Mouse (Mus musculus): ENCODE measurements around the gene Zfp846. TPM values are rescaled to one million over a fixed set of nuclear protein-coding genes. Genes with fewer than 3 reads are reported as not detected.

Gene Zfp846
- total and polyA plus RNA-seq, 3 experiments: 10.2 to 11.2 TPM; not detected in 1

- DNase-seq (ENCODE audit: low read depth, low spot score): peak; percentile 100
- H3K4me3 ChIP-seq (ENCODE audit: control insufficient read depth in 1 of 2, insufficient read depth in 1 of 2, low read depth in 2 of 2, low read length in 2 of 2): peak within 1 kb of the TSS; percentile 83 to 93
- peak within 1 kb of the TSS; percentile 83 for H3K27ac ChIP-seq (ENCODE audit: control insufficient read depth, low read depth, low read length)
- H3K9ac ChIP-seq (ENCODE audit: control insufficient read depth, low read depth, low read length, poor library complexity, severe bottlenecking): peak within 1 kb of the TSS; percentile 80
- TF ChIP-seq UBTF (IDR thresholded peaks at IDR 0.05; ENCODE audit: borderline replicate concordance, insufficient read depth, low read depth, low read length) (0 out of 2 replicates have a peak, but pooled peaks have one; percentile 26), TBP (IDR thresholded peaks at IDR 0.05; ENCODE audit: low read depth, low read length) (peak; percentile 95), ELF1 (IDR thresholded peaks at IDR 0.05; ENCODE audit: low read depth, low read length) (no peak), POLR2AphosphoS5 (IDR thresholded peaks at IDR 0.05; ENCODE audit: borderline replicate concordance, low read depth, low read length) (peak; percentile 83; the same call in 1 of the 2 replicates), GATA1 (IDR thresholded peaks at IDR 0.05; ENCODE audit: low read depth, low read length) (peak; percentile 9; the same call in 1 of the 2 replicates), KAT2A (conservative IDR thresholded peaks at IDR 0.05; ENCODE audit: low read depth, low read length) (no peak), POLR2A (IDR thresholded peaks at IDR 0.05; ENCODE audit: control insufficient read depth in 1 of 2, insufficient read depth in 1 of 2, low read depth in 1 of 2, low read length in 2 of 2, poor library complexity in 1 of 2) (peak; percentile 96 to 100)
- H3K9me3 ChIP-seq (replicated peaks; ENCODE audit: insufficient read depth, low read length): no peaks in the 10 kb centered on the region
- H3K27me3 ChIP-seq (ENCODE audit: control insufficient read depth in 1 of 2, insufficient read depth in 2 of 2, low read length in 2 of 2): no peaks in the 10 kb centered on the region
- H3K4me1 ChIP-seq (ENCODE audit: control insufficient read depth in 1 of 2, insufficient read depth in 2 of 2, low read length in 2 of 2): peaks cover 3 to 16% of the 10 kb centered on the region in 2 experiments
- H3K79me2 ChIP-seq (ENCODE audit: control insufficient read depth, insufficient read depth, low read length, poor library complexity): peaks cover 63% of the 10 kb centered on the region
- H3K36me3 ChIP-seq (ENCODE audit: control insufficient read depth in 1 of 2, insufficient read depth in 2 of 2, low read length in 2 of 2): peaks cover 10 to 24% of the 10 kb centered on the region in 2 experiments
Observed at GRCm38 (mm10) chr9:20644360-20645081, 63.4 kb downstream of the Zfp846 start, which contains the start of gene Fbxl12. Gene Fbxl12, minus strand, starts transcription at chr9:20644767.

GRCm38 (mm10) chr9:20645121-20645520, 64.0 kb downstream of the Zfp846 start:
- Histone ChIP-seq H3K27me3 (ENCODE audit: control insufficient read depth in 1 of 2, insufficient read depth in 2 of 2, low read length in 2 of 2) (no peaks in the 10 kb centered on the region), H3K4me3 (ENCODE audit: control insufficient read depth in 1 of 2, insufficient read depth in 1 of 2, low read depth in 2 of 2, low read length in 2 of 2) (peak overlapping the region; percentile 83 to 93), H3K4me1 (ENCODE audit: control insufficient read depth in 1 of 2, insufficient read depth in 2 of 2, low read length in 2 of 2) (peaks cover 8 to 16% of the 10 kb centered on the region in 2 experiments), H3K9ac (ENCODE audit: control insufficient read depth, low read depth, low read length, poor library complexity, severe bottlenecking) (peak overlapping the region; percentile 80), H3K79me2 (ENCODE audit: control insufficient read depth, insufficient read depth, low read length, poor library complexity) (peaks cover 60% of the 10 kb centered on the region), H3K9me3 (replicated peaks; ENCODE audit: insufficient read depth, low read length) (no peaks in the 10 kb centered on the region), H3K36me3 (ENCODE audit: control insufficient read depth in 1 of 2, insufficient read depth in 2 of 2, low read length in 2 of 2) (peaks cover 6 to 29% of the 10 kb centered on the region in 2 experiments), H3K27ac (ENCODE audit: control insufficient read depth, low read depth, low read length) (peak overlapping the region; percentile 83)
- no peak for TF ChIP-seq TAL1 (IDR thresholded peaks at IDR 0.05; ENCODE audit: low read length)
- no peak for TF ChIP-seq USF1 (IDR thresholded peaks at IDR 0.05; ENCODE audit: low read depth, low read length)
- TF ChIP-seq HCFC1 (IDR thresholded peaks at IDR 0.05; ENCODE audit: low read depth, low read length): no peak
- 0 out of 2 replicates have a peak, but pooled peaks have one; percentile 23 for TF ChIP-seq GATA1 (IDR thresholded peaks at IDR 0.05; ENCODE audit: low read depth, low read length)
- TF ChIP-seq CTCF (IDR thresholded peaks at IDR 0.05 in 2 of 3, conservative IDR thresholded peaks at IDR 0.05 in 1 of 3; ENCODE audit: control insufficient read depth in 1 of 3, insufficient read depth in 1 of 3, low read depth in 2 of 3, low read length in 3 of 3, poor library complexity in 1 of 3, severe bottlenecking in 1 of 3): no peak
- no peak for TF ChIP-seq GABPA (IDR thresholded peaks at IDR 0.05; ENCODE audit: low read depth, low read length)
- no peak for TF ChIP-seq MEF2A (IDR thresholded peaks at IDR 0.05; ENCODE audit: extremely low read depth, insufficient replicate concordance, low read depth, low read length, poor library complexity, severe bottlenecking)
- no peak for TF ChIP-seq TBP (IDR thresholded peaks at IDR 0.05; ENCODE audit: low read depth, low read length)
- peak; percentile 92 for DNase-seq (ENCODE audit: low read depth, low spot score)
